ENCODE assay signal across 8 mouse cellular contexts in the genomic region with DNA sequence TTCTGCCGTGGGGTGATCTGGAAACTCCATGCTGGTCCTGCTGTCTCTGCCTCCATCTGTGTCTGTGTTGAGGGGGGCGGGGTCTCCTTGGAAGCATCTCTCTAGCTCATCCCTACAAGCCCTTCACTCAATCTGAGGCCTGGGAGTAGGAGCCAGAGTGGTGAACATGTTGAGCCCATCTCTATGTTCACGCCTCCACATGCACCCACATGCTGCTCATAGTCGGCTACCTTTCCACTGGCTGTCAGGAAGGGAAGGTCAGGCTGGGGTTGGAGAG. TPM values are rescaled to one million over a fixed set of nuclear protein-coding genes. Genes with fewer than 3 reads are reported as not detected.
DNase-seq lines count a peak whose midpoint lies in the region; ATAC-seq and TF ChIP-seq lines count a peak whose summit lies in the region.

No protein-coding gene starts in this region.

- H3K4me1 ChIP-seq in kidney, adult 2 months (ENCODE audit: control insufficient read depth, insufficient read depth, low read length), result no peaks in the 10 kb centered on the region
- no peaks in the 10 kb centered on the region for H3K4me1 ChIP-seq in brown adipose tissue, adult 24 weeks (ENCODE audit: control insufficient read depth, insufficient read depth, insufficient read length, low read length)
- H3K4me1 ChIP-seq in hindbrain, embryonic 16.5 days (ENCODE audit: control insufficient read depth, insufficient read depth, low read depth, low read length), result peaks cover 30% of the 10 kb centered on the region
- peaks cover 19% of the 10 kb centered on the region for H3K4me1 ChIP-seq in midbrain, embryonic 16.5 days (ENCODE audit: control insufficient read depth, insufficient read depth, low read length)

- no peak for TF ChIP-seq POLR2A in kidney, adult 2 months (IDR thresholded peaks at IDR 0.05; ENCODE audit: low read depth, low read length)

- H3K9me3 ChIP-seq in hindbrain, embryonic 16.5 days (ENCODE audit: control insufficient read depth, low read length), result no peaks in the 10 kb centered on the region
- no peaks in the 10 kb centered on the region for H3K9me3 ChIP-seq in midbrain, embryonic 16.5 days (replicated peaks; ENCODE audit: control insufficient read depth, low read length, poor library complexity, severe bottlenecking)

- H3K27ac ChIP-seq in kidney, adult 2 months (ENCODE audit: insufficient read depth, low read depth, low read length), result no peak overlapping the region
- no peak overlapping the region for H3K27ac ChIP-seq in brown adipose tissue, adult 24 weeks (replicated peaks; ENCODE audit: low read depth, low read length)
- peak overlapping the region; percentile 61 for H3K27ac ChIP-seq in hindbrain, embryonic 16.5 days (ENCODE audit: low read depth, low read length)
- no peak overlapping the region; the same call in 1 of the 2 replicates for H3K27ac ChIP-seq in midbrain, embryonic 16.5 days (ENCODE audit: low read length)

- DNase-seq in kidney, adult 2 months, result no peak
- no peak for DNase-seq in kidney, adult 8-10 months
- no peak for DNase-seq in thymus, postnatal 14 days
- DNase-seq in testis, postnatal 10 days (ENCODE audit: low spot score), result no peak

- no peaks in the 10 kb centered on the region for H3K36me3 ChIP-seq in kidney, adult 2 months (ENCODE audit: control insufficient read depth, insufficient read depth, low read length)
- H3K36me3 ChIP-seq in hindbrain, embryonic 16.5 days (ENCODE audit: control insufficient read depth, insufficient read depth, low read length), result no peaks in the 10 kb centered on the region
- no peaks in the 10 kb centered on the region for H3K36me3 ChIP-seq in midbrain, embryonic 16.5 days (ENCODE audit: control insufficient read depth, insufficient read depth, low read length)

- WGBS in kidney, adult 2 months, result 57% methylated on average over 4 of the region's 4 CpGs
- WGBS in hindbrain, embryonic 16.5 days, result 40% methylated on average over 4 of the region's 4 CpGs
- 45% methylated on average over 4 of the region's 4 CpGs for WGBS in midbrain, embryonic 16.5 days

- peak overlapping the region; percentile 76 for H3K4me2 ChIP-seq in hindbrain, embryonic 16.5 days (ENCODE audit: low read length)
- H3K4me2 ChIP-seq in midbrain, embryonic 16.5 days (ENCODE audit: low read length), result peak overlapping the region; percentile 75

- H3K9ac ChIP-seq in hindbrain, embryonic 16.5 days (ENCODE audit: low read depth, low read length), result peak overlapping the region; percentile 63
- peak overlapping the region; percentile 66; the same call in 1 of the 2 replicates for H3K9ac ChIP-seq in midbrain, embryonic 16.5 days (ENCODE audit: low read depth, low read length)

- H3K27me3 ChIP-seq in kidney, adult 2 months (replicated peaks; ENCODE audit: control insufficient read depth, insufficient read depth, low read length), result no peaks in the 10 kb centered on the region
- H3K27me3 ChIP-seq in hindbrain, embryonic 16.5 days (replicated peaks; ENCODE audit: control insufficient read depth, insufficient read depth, low read length), result peaks cover 2% of the 10 kb centered on the region; the same call in 1 of the 2 replicates
- no peaks in the 10 kb centered on the region for H3K27me3 ChIP-seq in midbrain, embryonic 16.5 days (ENCODE audit: control insufficient read depth, insufficient read depth, low read depth, low read length)

- TF ChIP-seq CTCF in kidney, adult 2 months (conservative IDR thresholded peaks at IDR 0.05; ENCODE audit: insufficient read depth, insufficient read length, low read depth, low read length), result no peak

- ATAC-seq in hindbrain, embryonic 16.5 days, result no peak
- no peak for ATAC-seq in midbrain, embryonic 16.5 days
- ATAC-seq in monocyte, adult 5-6 weeks (replicated peaks; ENCODE audit: insufficient number of reproducible peaks, low FRiP score, low TSS enrichment, poor library complexity, severe bottlenecking), result no peak

- peak overlapping the region; percentile 35 for H3K4me3 ChIP-seq in kidney, adult 2 months (ENCODE audit: insufficient read depth, low read depth, low read length)
- peak overlapping the region; percentile 53; the same call in 1 of the 2 replicates for H3K4me3 ChIP-seq in brown adipose tissue, adult 24 weeks (ENCODE audit: insufficient read depth, low read depth, low read length)
- H3K4me3 ChIP-seq in hindbrain, embryonic 16.5 days (ENCODE audit: low read length), result peak overlapping the region; percentile 39
- peak overlapping the region; percentile 36 for H3K4me3 ChIP-seq in midbrain, embryonic 16.5 days (ENCODE audit: low read depth, low read length)

RNA-seq across cellular contexts. Expression of a gene that starts 0.5 kb away (rescaled TPM):
- 12.7 and 15.4 TPM in 2 replicates for polyA plus RNA-seq in kidney, adult 2 months (2012; rRNA removed)
- polyA plus RNA-seq in brown adipose tissue, adult 24 weeks (2012; ENCODE audit: insufficient read depth, insufficient read length, missing spikeins), result 1.2 and 7.8 TPM in 2 replicates
- polyA plus RNA-seq in hindbrain, embryonic 16.5 days (2015; fragmentation: Nextera tagmentation; extraction: Ambion mirVana), result 11.8 and 16.2 TPM in 2 replicates
- 8.6 and 10.5 TPM in 2 replicates for polyA plus RNA-seq in midbrain, embryonic 16.5 days (2015; fragmentation: Nextera tagmentation; extraction: Ambion mirVana)
- 0.19 TPM in 1 of 3 replicates, not detected in the others for total RNA-seq in monocyte, adult 5-6 weeks (2017)

RNA-seq across cellular contexts. Expression of a gene that starts 54.2 kb away (rescaled TPM):
- polyA plus RNA-seq in kidney, adult 2 months (2012; rRNA removed), result 129 and 139 TPM in 2 replicates
- polyA plus RNA-seq in brown adipose tissue, adult 24 weeks (2012; ENCODE audit: insufficient read depth, insufficient read length, missing spikeins), result 67.7 and 71.2 TPM in 2 replicates
- 69.0 and 71.3 TPM in 2 replicates for polyA plus RNA-seq in hindbrain, embryonic 16.5 days (2015; fragmentation: Nextera tagmentation; extraction: Ambion mirVana)
- polyA plus RNA-seq in midbrain, embryonic 16.5 days (2015; fragmentation: Nextera tagmentation; extraction: Ambion mirVana), result 62.1 and 62.3 TPM in 2 replicates
- 9.7 to 15.8 TPM (median 10.2 TPM) in 3 replicates for total RNA-seq in monocyte, adult 5-6 weeks (2017)
